Mouse (Mus musculus): ENCODE results near the gene Mettl23.

GRCm38 (mm10) chr11:116806136-116807071 is 36.7 kb upstream of the Mettl23 start:
- TF ChIP-seq CTCF (IDR thresholded peaks at IDR 0.05; ENCODE audit: control insufficient read depth, insufficient read depth, insufficient replicate concordance, low read depth, low read length) (no peak), POLR2A (IDR thresholded peaks at IDR 0.05; ENCODE audit: control insufficient read depth, low read depth, low read length) (no peak)
